In the genomic region with DNA sequence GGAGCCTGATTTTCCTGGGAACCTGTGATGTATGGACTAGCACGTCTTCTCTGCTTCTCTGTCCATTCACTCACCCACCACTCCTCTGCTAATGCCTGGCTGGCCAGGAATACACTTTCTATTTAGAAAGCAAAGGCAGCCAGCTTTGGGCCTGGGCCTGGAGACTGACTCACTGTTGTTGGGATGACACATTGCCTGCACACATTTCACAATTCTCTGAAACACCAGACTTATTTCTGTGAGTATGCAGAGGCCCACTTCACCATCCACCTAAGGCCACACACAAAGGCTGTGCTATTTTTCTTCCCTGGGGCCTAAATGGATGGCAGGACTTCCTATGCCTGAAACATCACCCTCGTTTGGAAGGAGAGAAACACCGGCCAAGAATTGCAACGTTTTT, we compare ENCODE assay signal across 10 mouse cellular contexts.
DNase-seq lines count a peak whose midpoint lies in the region; ATAC-seq lines count a peak whose summit lies in the region.
"Had no signal": no experiment of that assay in that cellular context is flagged by ENCODE, and none has a peak within 500 bp of the region (broad histone marks: within the 10 kb centered on the region; RNA-seq: fewer than 3 reads in every experiment).

No protein-coding gene starts in this region.

- H3K4me1 ChIP-seq in hindbrain, embryonic 15.5 days (replicated peaks) = 0 out of 2 replicates have a peak, but pooled peaks cover 3% of the 10 kb centered on the region
- no peaks in the 10 kb centered on the region for H3K4me1 ChIP-seq in hindbrain, embryonic 11.5 days (replicated peaks; ENCODE audit: control insufficient read depth, insufficient read depth, low read length)

- H3K27ac ChIP-seq in hindbrain, embryonic 15.5 days (replicated peaks) = no peak overlapping the region
- no peak overlapping the region for H3K27ac ChIP-seq in hindbrain, embryonic 11.5 days (ENCODE audit: low read depth, low read length)
- H3K27ac ChIP-seq: lung, embryonic 15.5 days had no signal

- no peak overlapping the region for H3K4me3 ChIP-seq in hindbrain, embryonic 15.5 days
- H3K4me3 ChIP-seq in hindbrain, embryonic 11.5 days (ENCODE audit: low read depth, low read length) = no peak overlapping the region
- H3K4me3 ChIP-seq: erythroblast, embryonic 14.5 days; lung, embryonic 15.5 days had no signal

- intact Hi-C loops in heart, postnatal 25 days (cut with DNase I) = no loop called here

- no peak overlapping the region for H3K9ac ChIP-seq in hindbrain, embryonic 15.5 days
- no peak overlapping the region for H3K9ac ChIP-seq in hindbrain, embryonic 11.5 days (ENCODE audit: low read depth, low read length)
- H3K9ac ChIP-seq: lung, embryonic 15.5 days had no signal

- H3K4me2 ChIP-seq in hindbrain, embryonic 15.5 days = no peak overlapping the region
- no peak overlapping the region for H3K4me2 ChIP-seq in hindbrain, embryonic 11.5 days (replicated peaks; ENCODE audit: low read depth, low read length)
- H3K4me2 ChIP-seq: lung, embryonic 15.5 days had no signal

- 49% methylated on average over 4 of the region's 4 CpGs for WGBS in hindbrain, embryonic 15.5 days
- WGBS in hindbrain, embryonic 11.5 days = 80% methylated on average over 4 of the region's 4 CpGs

- no peaks in the 10 kb centered on the region for H3K36me3 ChIP-seq in hindbrain, embryonic 15.5 days
- no peaks in the 10 kb centered on the region for H3K36me3 ChIP-seq in hindbrain, embryonic 11.5 days (ENCODE audit: control insufficient read depth, insufficient read depth, low read length)
- H3K36me3 ChIP-seq: lung, embryonic 15.5 days had no signal

- DNase-seq in hindbrain, embryonic 11.5 days (ENCODE audit: low spot score) = no peak
- DNase-seq in adrenal gland, postnatal 36 days = peak; percentile 73 to 76
- peak; percentile 65 for DNase-seq in heart, postnatal 25 days (ENCODE audit: low spot score)
- peak; percentile 68 for DNase-seq in lung, postnatal 36 days
- no peak for DNase-seq in spleen, postnatal 14 days (ENCODE audit: low spot score in 2 of 2)
- DNase-seq in embryo, embryonic 9.5 days (ENCODE audit: extremely low spot score) = no peak
- no peak for DNase-seq in cerebellum, adult 11-12 months

- no peaks in the 10 kb centered on the region for H3K27me3 ChIP-seq in hindbrain, embryonic 15.5 days
- H3K27me3 ChIP-seq in hindbrain, embryonic 11.5 days (ENCODE audit: control insufficient read depth, insufficient read depth, low read length) = no peaks in the 10 kb centered on the region

- ATAC-seq in hindbrain, embryonic 15.5 days (ENCODE audit: low FRiP score, low read depth) = peak; percentile 48; the same call in 1 of the 2 replicates
- ATAC-seq in hindbrain, embryonic 11.5 days (ENCODE audit: low FRiP score) = no peak

- no peaks in the 10 kb centered on the region for H3K9me3 ChIP-seq in hindbrain, embryonic 15.5 days
- H3K9me3 ChIP-seq in hindbrain, embryonic 11.5 days (ENCODE audit: control insufficient read depth, low read length) = no peaks in the 10 kb centered on the region
- H3K9me3 ChIP-seq: lung, embryonic 15.5 days had no signal

Comparison
In these comparisons a context has a peak if more than half of its experiments do, and no peak if none do; other contexts are left out.
1. DNase-seq: peak in adrenal gland, postnatal 36 days (2 of 2), heart, postnatal 25 days (single experiment) and lung, postnatal 36 days (single experiment); none in hindbrain, embryonic 11.5 days (single experiment), spleen, postnatal 14 days (0 of 2), embryo, embryonic 9.5 days (single experiment) and cerebellum, adult 11-12 months (single experiment).